Mouse (Mus musculus) stomach, embryonic 15.5 days (tissue): ENCODE results near the gene Col4a1. TPM values are rescaled to one million over a fixed set of nuclear protein-coding genes. Genes with fewer than 3 reads are reported as not detected.

Source experiments
- ATAC-seq: fragments of 200-750 bp; cut with Nextera tagmentation; 2 replicates; pipeline ENCODE4 v1.8.0; 2017; ENCODE audit warnings: low read depth, moderate number of reproducible peaks, moderate TSS enrichment; ENCODE audit not compliant: insufficient read depth, low FRiP score
- H3K27ac ChIP-seq: fragments of 300-500 bp; sonication (generic); 2 replicates; pipeline ENCODE4 v1.5.1; 2015; ENCODE audit warnings: mild to moderate bottlenecking, inconsistent platforms
- H3K27me3 ChIP-seq: fragments of 300-500 bp; sonication (generic); replicated peaks from 2 replicates; pipeline ENCODE4 v1.6.1; 2015; ENCODE audit warnings: inconsistent platforms
- H3K36me3 ChIP-seq: fragments of 300-500 bp; sonication (generic); 2 replicates; pipeline ENCODE4 v1.6.1; 2015; ENCODE audit warnings: inconsistent platforms
- H3K4me1 ChIP-seq: fragments of 300-500 bp; sonication (generic); 2 replicates; pipeline ENCODE4 v1.6.1; 2015; ENCODE audit warnings: inconsistent platforms
- H3K4me2 ChIP-seq: fragments of 300-500 bp; sonication (generic); 2 replicates; pipeline ENCODE4 v1.6.1; 2015; ENCODE audit warnings: mild to moderate bottlenecking, inconsistent platforms
- H3K4me3 ChIP-seq: fragments of 300-500 bp; sonication (generic); replicated peaks from 2 replicates; pipeline ENCODE4 v1.5.1; 2015; ENCODE audit warnings: inconsistent platforms
- H3K9ac ChIP-seq: fragments of 300-500 bp; sonication (generic); 2 replicates; pipeline ENCODE4 v1.6.1; 2015; ENCODE audit warnings: inconsistent platforms
- H3K9me3 ChIP-seq: fragments of 300-500 bp; sonication (generic); 2 replicates; pipeline ENCODE4 v1.6.1; 2016; ENCODE audit warnings: inconsistent platforms
- WGBS: fragments of 180-500 bp; shearing (Covaris S2); methylation state at CpG from one replicate; pipeline ENCODE4 v1.1.7; 2015; 5-methylcytosine and 5-hydroxymethylcytosine counted together
- polyA plus RNA-seq: library from polyadenylated mRNA; unstranded; fragments of >200 nt; fragmentation: Nextera tagmentation; extraction: Ambion mirVana; gene quantifications from 2 replicates; pipeline ENCODE4 v1.2.1, GENCODE M21; 2015

The Col4a1 gene
- polyA plus RNA-seq, 1 experiment from 2014 or later: 191 TPM

GRCm38 (mm10) chr8:11182606-11183005 lies 130.0 kb downstream of the Col4a1 start:
- H3K27ac ChIP-seq: no peak overlapping the region
- WGBS: 79% methylated on average over 12 of the region's 12 CpGs
- no peak overlapping the region for H3K4me3 ChIP-seq
- H3K36me3 ChIP-seq: no peaks in the 10 kb centered on the region
- H3K9ac ChIP-seq: no peak overlapping the region
- 0 out of 2 replicates have a peak, but pooled peaks cover 3% of the 10 kb centered on the region for H3K4me1 ChIP-seq
- no peaks in the 10 kb centered on the region for H3K9me3 ChIP-seq
- no peak overlapping the region for H3K4me2 ChIP-seq
- no peak for ATAC-seq
- H3K27me3 ChIP-seq: no peaks in the 10 kb centered on the region

GRCm38 (mm10) chr8:11182148-11182484 lies 130.5 kb downstream of the Col4a1 start:
- H3K4me1 ChIP-seq: 0 out of 2 replicates have a peak, but pooled peaks cover 3% of the 10 kb centered on the region
- H3K4me3 ChIP-seq: no peak overlapping the region
- H3K36me3 ChIP-seq: no peaks in the 10 kb centered on the region
- ATAC-seq: no peak
- no peaks in the 10 kb centered on the region for H3K9me3 ChIP-seq
- no peak overlapping the region for H3K4me2 ChIP-seq
- 55% methylated on average over 4 of the region's 4 CpGs for WGBS
- no peaks in the 10 kb centered on the region for H3K27me3 ChIP-seq
- H3K9ac ChIP-seq: no peak overlapping the region
- no peak overlapping the region for H3K27ac ChIP-seq

- Histone ChIP-seq H3K36me3 (no peaks in the 10 kb centered on the region), H3K4me2 (no peak overlapping the region), H3K4me3 (no peak overlapping the region), H3K4me1 (0 out of 2 replicates have a peak, but pooled peaks cover 3% of the 10 kb centered on the region), H3K9me3 (no peaks in the 10 kb centered on the region), H3K27me3 (no peaks in the 10 kb centered on the region), H3K27ac (no peak overlapping the region), H3K9ac (no peak overlapping the region)
- 69% methylated on average over 11 of the region's 11 CpGs for WGBS
- ATAC-seq: no peak
These were observed 131.0 kb downstream of the Col4a1 start for GRCm38 (mm10) chr8:11181420-11182147.

- Histone ChIP-seq H3K9me3 (no peaks in the 10 kb centered on the region), H3K4me1 (0 out of 2 replicates have a peak, but pooled peaks cover 3% of the 10 kb centered on the region), H3K9ac (no peak overlapping the region), H3K36me3 (no peaks in the 10 kb centered on the region), H3K4me2 (no peak overlapping the region), H3K27ac (no peak overlapping the region), H3K4me3 (no peak overlapping the region), H3K27me3 (no peaks in the 10 kb centered on the region)
- no peak for ATAC-seq
- 76% methylated on average over 3 of the region's 3 CpGs for WGBS
These were observed 132.8 kb downstream of the Col4a1 start for GRCm38 (mm10) chr8:11179869-11180268.

GRCm38 (mm10) chr8:11176393-11176792 lies 136.2 kb downstream of the Col4a1 start:
- Histone ChIP-seq H3K36me3 (no peaks in the 10 kb centered on the region), H3K4me2 (no peak overlapping the region), H3K27me3 (no peaks in the 10 kb centered on the region), H3K27ac (peak overlapping the region; percentile 44; the same call in 1 of the 2 replicates), H3K9me3 (no peaks in the 10 kb centered on the region), H3K4me3 (no peak overlapping the region), H3K9ac (no peak overlapping the region), H3K4me1 (no peaks in the 10 kb centered on the region)
- WGBS: 58% methylated on average over 7 of the region's 7 CpGs
- ATAC-seq: peak; percentile 74; the same call in 1 of the 2 replicates

- H3K4me3 ChIP-seq: no peak overlapping the region
- no peaks in the 10 kb centered on the region for H3K36me3 ChIP-seq
- WGBS: 65% methylated on average over 17 of the region's 17 CpGs
- H3K9me3 ChIP-seq: no peaks in the 10 kb centered on the region
- ATAC-seq: peak; percentile 47
- no peaks in the 10 kb centered on the region for H3K27me3 ChIP-seq
- no peak overlapping the region for H3K27ac ChIP-seq
- H3K9ac ChIP-seq: no peak overlapping the region
- no peaks in the 10 kb centered on the region for H3K4me1 ChIP-seq
- H3K4me2 ChIP-seq: no peak overlapping the region
These were observed 139.1 kb downstream of the Col4a1 start for GRCm38 (mm10) chr8:11173284-11174191.

GRCm38 (mm10) chr8:11171526-11171925 lies 141.1 kb downstream of the Col4a1 start:
- Histone ChIP-seq H3K36me3 (no peaks in the 10 kb centered on the region), H3K4me1 (no peaks in the 10 kb centered on the region), H3K4me3 (no peak overlapping the region), H3K27ac (no peak overlapping the region), H3K9me3 (no peaks in the 10 kb centered on the region), H3K9ac (no peak overlapping the region), H3K4me2 (no peak overlapping the region), H3K27me3 (no peaks in the 10 kb centered on the region)
- WGBS: 79% methylated on average over 7 of the region's 7 CpGs
- no peak for ATAC-seq

- Histone ChIP-seq H3K4me3 (no peak overlapping the region), H3K9ac (no peak overlapping the region), H3K4me2 (no peak overlapping the region), H3K27me3 (no peaks in the 10 kb centered on the region), H3K36me3 (no peaks in the 10 kb centered on the region), H3K27ac (no peak overlapping the region), H3K9me3 (no peaks in the 10 kb centered on the region), H3K4me1 (no peaks in the 10 kb centered on the region)
- WGBS: 66% methylated on average over 2 of the region's 2 CpGs
- ATAC-seq: no peak
These were observed 143.2 kb downstream of the Col4a1 start for GRCm38 (mm10) chr8:11169383-11169782.

GRCm38 (mm10) chr8:11168780-11169179 lies 143.8 kb downstream of the Col4a1 start:
- H3K4me2 ChIP-seq: no peak overlapping the region
- 83% methylated on average over 3 of the region's 3 CpGs for WGBS
- no peak overlapping the region for H3K4me3 ChIP-seq
- no peaks in the 10 kb centered on the region for H3K27me3 ChIP-seq
- no peak for ATAC-seq
- H3K27ac ChIP-seq: no peak overlapping the region
- no peak overlapping the region for H3K9ac ChIP-seq
- no peaks in the 10 kb centered on the region for H3K9me3 ChIP-seq
- H3K4me1 ChIP-seq: no peaks in the 10 kb centered on the region
- no peaks in the 10 kb centered on the region for H3K36me3 ChIP-seq

- 67% methylated on average over 9 of the region's 9 CpGs for WGBS
- ATAC-seq: no peak
- Histone ChIP-seq H3K4me2 (no peak overlapping the region), H3K36me3 (no peaks in the 10 kb centered on the region), H3K27me3 (no peaks in the 10 kb centered on the region), H3K9me3 (no peaks in the 10 kb centered on the region), H3K4me1 (no peaks in the 10 kb centered on the region), H3K27ac (no peak overlapping the region), H3K4me3 (no peak overlapping the region), H3K9ac (no peak overlapping the region)
These were observed 144.7 kb downstream of the Col4a1 start for GRCm38 (mm10) chr8:11167955-11168354.

GRCm38 (mm10) chr8:11165592-11165991 lies 147.0 kb downstream of the Col4a1 start:
- Histone ChIP-seq H3K36me3 (no peaks in the 10 kb centered on the region), H3K27ac (no peak overlapping the region), H3K4me1 (no peaks in the 10 kb centered on the region), H3K4me2 (no peak overlapping the region), H3K27me3 (no peaks in the 10 kb centered on the region), H3K4me3 (no peak overlapping the region), H3K9me3 (no peaks in the 10 kb centered on the region), H3K9ac (no peak overlapping the region)
- WGBS: 27% methylated on average over 4 of the region's 4 CpGs
- ATAC-seq: no peak

- WGBS: 91% methylated on average over 2 of the region's 2 CpGs
- H3K4me1 ChIP-seq: no peaks in the 10 kb centered on the region
- no peak overlapping the region for H3K27ac ChIP-seq
- no peak overlapping the region for H3K4me3 ChIP-seq
- no peaks in the 10 kb centered on the region for H3K27me3 ChIP-seq
- ATAC-seq: no peak
- no peak overlapping the region for H3K4me2 ChIP-seq
- H3K9ac ChIP-seq: no peak overlapping the region
- H3K36me3 ChIP-seq: no peaks in the 10 kb centered on the region
- no peaks in the 10 kb centered on the region for H3K9me3 ChIP-seq
These were observed 156.3 kb downstream of the Col4a1 start for GRCm38 (mm10) chr8:11156319-11156692.
